Mouse (Mus musculus) ES-E14 (cell line): ENCODE data around the gene Ccnc. TPM values are rescaled to one million over a fixed set of nuclear protein-coding genes. Genes with fewer than 3 reads are reported as not detected.

Experiments
- DNase-seq: peaks from one replicate; pipeline ENCODE4 v3.0.0-alpha.2; 2013; ENCODE audit warnings: low read depth, low spot score
- H3K27ac ChIP-seq: 2 replicates; pipeline ENCODE4 v1.5.1; 2012; ENCODE audit warnings: low read depth, mild to moderate bottlenecking, low read length, moderate library complexity, mixed read lengths; ENCODE audit not compliant: poor library complexity, insufficient read depth, severe bottlenecking
- H3K36me3 ChIP-seq: 2 replicates; pipeline ENCODE4 v1.6.1; 2012; ENCODE audit warnings: mild to moderate bottlenecking, low read length, moderate library complexity, mixed read lengths; ENCODE audit not compliant: control insufficient read depth, poor library complexity, insufficient read depth, severe bottlenecking
- H3K4me1 ChIP-seq, 2 experiments: fragments of 150-350 bp in 1 of 2; sonication (generic) in 1 of 2; 2 replicates each; pipeline ENCODE4 v1.6.1; 2012; ENCODE audit warnings: low read length in 2 of 2, mild to moderate bottlenecking in 1 of 2, mixed read lengths in 1 of 2; ENCODE audit not compliant: control insufficient read depth in 2 of 2, insufficient read depth in 2 of 2, poor library complexity in 1 of 2
- H3K4me3 ChIP-seq, 2 experiments: fragments of 150-350 bp in 1 of 2; sonication (generic) in 1 of 2; 2 replicates each; pipeline ENCODE4 v1.5.1; 2012; ENCODE audit warnings: low read length in 2 of 2, low read depth in 1 of 2, mild to moderate bottlenecking in 1 of 2, mixed read lengths in 1 of 2; ENCODE audit not compliant: insufficient read depth in 1 of 2, poor library complexity in 1 of 2, severe bottlenecking in 1 of 2
- H3K9ac ChIP-seq: 2 replicates; pipeline ENCODE4 v1.6.1; 2012; ENCODE audit warnings: low read depth, mild to moderate bottlenecking, low read length, mixed read lengths; ENCODE audit not compliant: poor library complexity, insufficient read depth, severe bottlenecking
- H3K9me3 ChIP-seq: fragments of 150-350 bp; sonication (generic); 2 replicates; pipeline ENCODE4 v1.6.1; 2012; ENCODE audit warnings: low read depth, mild to moderate bottlenecking, low read length; ENCODE audit not compliant: control insufficient read depth, insufficient read depth
- CHD2 ChIP-seq: IDR thresholded peaks from 2 replicates; pipeline ENCODE4 v1.6.1; 2014; ENCODE audit warnings: mild to moderate bottlenecking, low read depth, low read length, inconsistent platforms
- HCFC1 ChIP-seq: IDR thresholded peaks from 2 replicates; pipeline ENCODE4 v1.6.1; 2012; ENCODE audit warnings: low read length, inconsistent platforms, borderline replicate concordance; ENCODE audit not compliant: insufficient read depth
- MAFK ChIP-seq: IDR thresholded peaks from 2 replicates; pipeline ENCODE4 v1.6.1; 2014; ENCODE audit warnings: mild to moderate bottlenecking, low read depth, low read length, inconsistent platforms; ENCODE audit not compliant: insufficient read depth
- ZC3H11A ChIP-seq: IDR thresholded peaks from 2 replicates; pipeline ENCODE4 v1.6.1; 2012; ENCODE audit warnings: low read depth, mild to moderate bottlenecking, inconsistent platforms, low read length, borderline replicate concordance
- ZNF384 ChIP-seq: IDR thresholded peaks from 2 replicates; pipeline ENCODE4 v1.6.1; 2012; ENCODE audit warnings: low read depth, low read length, inconsistent platforms
- in situ Hi-C, 2 experiments: fragments of 600-800 bp; cut with MboI; formaldehyde crosslinking; loops; one replicate each; pipeline ENCODE4 v1.15.1; 2025; ENCODE audit warnings: low sequenced_read_pairs in 2 of 2, inconsistent platforms in 1 of 2; ENCODE audit not compliant: unreplicated experiment in 2 of 2
- total RNA-seq: library from RNA; depleted of rRNA; stranded (reverse); fragments of 300-350 nt; gene quantifications from 2 replicates; pipeline ENCODE4 v1.2.3, GENCODE M21; 2012

Ccnc gene
- total RNA-seq, 1 experiment = 34.2 TPM

DNA sequence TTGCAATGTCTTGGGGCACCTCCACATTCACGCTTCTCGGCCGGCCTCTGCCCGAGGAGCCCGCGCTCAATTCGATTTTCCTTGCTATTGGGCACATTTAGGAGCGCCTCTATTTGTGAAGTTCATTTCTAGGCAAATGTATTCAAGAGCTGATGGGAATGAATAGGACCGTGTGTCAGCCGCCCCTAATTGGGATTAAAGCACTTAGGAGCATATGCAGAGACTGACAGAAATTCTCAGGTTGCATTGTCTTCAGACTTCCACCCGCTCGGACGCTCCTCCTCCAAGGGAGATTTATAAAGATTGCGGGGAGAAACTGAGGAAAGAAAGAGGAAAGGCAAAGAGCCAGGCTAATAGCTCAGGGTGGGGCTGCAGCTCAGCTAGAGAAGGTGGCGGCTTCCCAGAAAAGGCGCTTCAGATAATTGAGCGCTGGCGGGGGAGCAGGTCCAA lies 38.0 kb upstream of the Ccnc start:
- no peaks in the 10 kb centered on the region for H3K9me3 ChIP-seq
- TF ChIP-seq MAFK (no peak), ZC3H11A (no peak), CHD2 (no peak), ZNF384 (no peak), HCFC1 (no peak)
- H3K4me1 ChIP-seq = no peaks in the 10 kb centered on the region
- DNase-seq = no peak
- no peaks in the 10 kb centered on the region for H3K36me3 ChIP-seq
- in situ Hi-C loops = loop anchor here in 1 of 2 experiments (10.0 kb wide), 1 partner anchor 805 kb away; no protein-coding TSS in a partner anchor
- H3K4me3 ChIP-seq = no peak overlapping the region
- no peak overlapping the region for H3K9ac ChIP-seq
- H3K27ac ChIP-seq = no peak overlapping the region

DNA sequence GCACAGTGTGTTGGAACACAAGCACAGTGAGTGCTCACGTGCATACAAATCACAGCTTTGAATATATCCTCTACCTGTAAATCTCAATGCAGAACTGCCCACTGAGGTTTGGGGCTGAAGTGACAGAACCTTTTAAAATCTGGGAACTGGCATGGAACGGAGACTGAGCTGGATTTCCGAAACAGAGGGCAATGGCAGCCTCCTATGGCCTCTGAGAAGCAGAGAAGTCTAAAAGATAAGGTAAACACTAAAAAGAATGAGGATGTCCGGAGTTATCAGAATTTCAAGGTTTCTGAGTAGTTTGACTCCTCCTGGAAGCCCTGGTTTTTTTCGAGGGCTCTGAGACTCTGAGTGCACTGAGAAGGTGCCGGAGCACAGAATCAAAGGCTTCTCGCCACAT lies 37.3 kb upstream of the Ccnc start:
- Histone ChIP-seq H3K9ac (no peak overlapping the region), H3K4me3 (no peak overlapping the region), H3K27ac (no peak overlapping the region), H3K9me3 (no peaks in the 10 kb centered on the region), H3K36me3 (no peaks in the 10 kb centered on the region), H3K4me1 (no peaks in the 10 kb centered on the region)
- no peak for TF ChIP-seq ZC3H11A
- no peak for TF ChIP-seq MAFK
- TF ChIP-seq CHD2 = no peak
- no peak for TF ChIP-seq ZNF384
- TF ChIP-seq HCFC1 = no peak
- in situ Hi-C loops = loop anchor here in 1 of 2 experiments (10.0 kb wide), 2 partner anchors 155 to 795 kb away; partner anchors contain the start of gene Pou3f2
- DNase-seq = no peak

DNA sequence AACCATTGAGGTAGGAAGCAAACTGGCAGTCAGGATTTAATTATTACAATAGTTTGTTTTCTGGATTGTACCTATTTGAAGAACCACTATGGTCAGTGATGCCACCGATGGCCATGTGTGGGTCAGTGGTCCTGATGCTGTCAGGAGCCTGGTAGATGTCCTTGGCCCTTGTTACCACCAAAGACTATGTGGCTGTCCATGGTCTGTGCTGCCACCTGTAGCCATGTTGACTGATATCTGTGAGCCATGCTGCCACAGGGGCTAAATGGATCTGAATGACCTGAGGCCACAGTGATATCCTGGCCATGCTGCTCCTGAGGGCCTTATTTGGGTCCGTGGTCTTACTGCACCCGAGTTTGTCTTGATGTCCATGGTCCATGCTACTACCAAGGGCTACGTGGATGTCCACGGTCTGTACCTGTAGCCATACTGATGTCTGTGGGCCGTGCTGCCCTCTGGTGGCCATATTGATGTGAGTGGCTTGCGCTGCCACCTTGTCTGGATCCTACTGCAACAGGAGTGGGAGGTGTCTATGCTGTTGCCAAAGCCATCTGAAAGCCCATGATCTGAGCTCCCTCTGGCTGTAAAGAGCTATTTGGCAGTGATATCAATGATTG lies 31.8 kb upstream of the Ccnc start:
- H3K9ac ChIP-seq = no peak overlapping the region
- H3K36me3 ChIP-seq = no peaks in the 10 kb centered on the region
- no peak for DNase-seq
- in situ Hi-C loops = loop anchor here in 1 of 2 experiments (10.0 kb wide), 2 partner anchors 161 to 789 kb away; partner anchors contain the start of gene Pou3f2
- H3K9me3 ChIP-seq = no peaks in the 10 kb centered on the region
- no peak overlapping the region for H3K4me3 ChIP-seq
- TF ChIP-seq ZNF384 = no peak
- peak; percentile 78; the same call in 1 of the 2 replicates for TF ChIP-seq ZC3H11A
- H3K27ac ChIP-seq = no peak overlapping the region
- no peaks in the 10 kb centered on the region for H3K4me1 ChIP-seq

DNA sequence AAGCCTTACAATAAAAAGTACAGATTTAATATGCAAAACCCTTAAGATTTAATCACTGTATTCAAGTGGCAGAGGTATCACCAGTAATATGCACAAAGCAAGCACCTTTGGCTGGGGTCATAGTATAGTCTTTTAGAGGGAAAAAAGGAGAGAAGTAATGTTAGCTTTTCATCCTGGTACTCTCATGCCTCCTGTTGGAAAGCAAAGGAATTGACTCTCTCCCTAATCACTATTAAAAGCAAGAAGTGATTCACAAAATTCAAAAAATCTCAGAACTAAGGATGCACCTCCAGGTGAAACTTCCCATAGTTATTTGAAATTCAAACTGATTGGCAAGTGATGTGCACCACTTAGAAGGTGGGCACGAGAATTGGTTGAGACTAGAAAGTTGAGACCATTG lies 22.5 kb upstream of the Ccnc start:
- H3K27ac ChIP-seq = no peak overlapping the region
- in situ Hi-C loops = no loop called here
- TF ChIP-seq CHD2 = no peak
- no peak for TF ChIP-seq MAFK
- no peak for TF ChIP-seq HCFC1
- TF ChIP-seq ZC3H11A = no peak
- TF ChIP-seq ZNF384 = no peak

DNA sequence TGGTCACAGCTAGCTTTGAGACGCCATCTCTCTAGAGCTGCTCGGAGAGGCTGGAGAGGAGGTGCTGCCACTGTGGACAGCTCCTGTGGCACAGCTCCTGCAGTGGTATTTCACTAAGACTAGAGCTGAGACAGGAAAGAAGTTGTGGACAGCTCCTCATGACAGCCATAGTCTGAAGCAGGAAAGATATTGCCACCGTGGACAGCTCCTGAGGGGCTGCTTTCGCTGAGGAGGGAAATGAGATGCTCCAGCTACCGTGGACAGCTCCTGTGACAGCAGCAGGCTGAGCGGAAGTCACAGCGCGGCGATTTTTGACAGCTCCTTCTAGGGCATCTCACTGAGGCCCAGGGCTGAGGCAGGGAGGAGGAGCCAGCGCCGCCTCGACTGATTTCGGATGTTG lies 15.4 kb upstream of the Ccnc start:
- Histone ChIP-seq H3K4me3 (no peak overlapping the region), H3K4me1 (no peaks in the 10 kb centered on the region), H3K27ac (no peak overlapping the region), H3K9me3 (no peaks in the 10 kb centered on the region), H3K9ac (no peak overlapping the region), H3K36me3 (no peaks in the 10 kb centered on the region)
- DNase-seq = peak; percentile 95
- TF ChIP-seq MAFK = no peak
- TF ChIP-seq ZNF384 = no peak
- no peak for TF ChIP-seq CHD2
- TF ChIP-seq ZC3H11A = no peak
- no peak for TF ChIP-seq HCFC1
- in situ Hi-C loops = no loop called here

More for the DNA sequence above, 22.5 kb upstream of the Ccnc start:
- Histone ChIP-seq H3K36me3 (no peaks in the 10 kb centered on the region), H3K9me3 (no peaks in the 10 kb centered on the region), H3K4me3 (no peak overlapping the region), H3K9ac (no peak overlapping the region), H3K4me1 (no peaks in the 10 kb centered on the region)
- no peak for DNase-seq
